Mouse (Mus musculus): ENCODE measurements around the gene Lamc1.

DNA sequence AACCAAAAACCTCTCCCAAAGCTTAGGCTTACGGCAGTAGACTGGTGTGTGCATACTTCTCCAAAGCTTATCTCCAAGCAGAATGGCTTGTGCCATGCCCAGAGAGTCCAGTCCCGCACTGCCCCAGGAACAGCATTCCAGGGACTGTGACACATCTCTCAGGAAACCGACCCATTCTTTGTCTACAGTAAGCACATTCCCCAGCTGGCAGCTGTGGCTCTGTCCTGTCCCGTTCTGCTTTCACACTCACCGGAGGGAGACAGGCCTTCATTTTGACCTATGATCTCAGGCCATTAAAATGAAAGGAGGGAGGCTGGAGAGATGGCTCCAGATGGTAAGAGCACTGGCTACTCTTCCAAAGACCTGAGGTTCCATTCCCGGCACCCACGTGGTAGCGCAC, 130.4 kb downstream of the Lamc1 start:
- TF ChIP-seq CTCF (IDR thresholded peaks at IDR 0.05; ENCODE audit: low read depth) (no peak), EP300 (IDR thresholded peaks at IDR 0.05; ENCODE audit: low read depth) (no peak)
